In genomic region chr1:105332087-105332731, GRCm38 (mm10) we compare ENCODE assay signal across 24 mouse cellular contexts. TPM values are rescaled to one million over a fixed set of nuclear protein-coding genes. Genes with fewer than 3 reads are reported as not detected.
DNase-seq lines count a peak whose midpoint lies in the region; ATAC-seq lines count a peak whose summit lies in the region.
"Had no signal": no experiment of that assay in that cellular context is flagged by ENCODE, and none has a peak within 500 bp of the region (broad histone marks: within the 10 kb centered on the region; RNA-seq: fewer than 3 reads in every experiment).

No protein-coding gene starts in this region.

- no peak for ATAC-seq in kidney, embryonic 14.5 days (ENCODE audit: low FRiP score, low TSS enrichment)
- ATAC-seq in midbrain, embryonic 14.5 days (ENCODE audit: low FRiP score, low TSS enrichment), result no peak

- H3K36me3 ChIP-seq in kidney, embryonic 14.5 days (ENCODE audit: control insufficient read depth, insufficient read depth, low read length), result no peaks in the 10 kb centered on the region
- H3K36me3 ChIP-seq in midbrain, embryonic 14.5 days (ENCODE audit: control insufficient read depth, insufficient read depth, low read length), result no peaks in the 10 kb centered on the region
- H3K36me3 ChIP-seq: embryonic facial prominence, embryonic 10.5 days; limb, embryonic 10.5 days; liver, embryonic 13.5 days; lung, embryonic 15.5 days; neural tube, embryonic 12.5 days had no signal

- peak; percentile 60 for DNase-seq in kidney, adult 11 months
- peak; percentile 56 to 59 for DNase-seq in kidney, adult 8-10 months
- peak; percentile 57 for DNase-seq in kidney, postnatal 14 days
- DNase-seq in midbrain, embryonic 14.5 days, result no peak
- no peak for DNase-seq in left cerebral cortex, postnatal 25 days (ENCODE audit: low spot score in 2 of 2)
- no peak for DNase-seq in layer of hippocampus, postnatal 36 days
- DNase-seq in spleen, postnatal 10 days (ENCODE audit: low spot score in 2 of 2), result no peak
- DNase-seq: adrenal gland, postnatal 25 days; B cell, adult 2 months; cerebellum, adult 18-20 months; gastrocnemius, postnatal 10 days; heart, adult 2 months; heart, postnatal 36 days; liver, embryonic 13.5 days; thymus, postnatal 36 days had no signal

- no peaks in the 10 kb centered on the region for H3K4me1 ChIP-seq in kidney, embryonic 14.5 days (ENCODE audit: control insufficient read depth, insufficient read depth, low read length)
- H3K4me1 ChIP-seq in midbrain, embryonic 14.5 days (ENCODE audit: control insufficient read depth, insufficient read depth, low read length), result peaks cover 14% of the 10 kb centered on the region; the same call in 1 of the 2 replicates
- H3K4me1 ChIP-seq: embryonic facial prominence, embryonic 10.5 days; limb, embryonic 10.5 days; liver, embryonic 13.5 days; lung, embryonic 15.5 days; neural tube, embryonic 12.5 days had no signal

- no peak overlapping the region for H3K9ac ChIP-seq in kidney, embryonic 14.5 days (ENCODE audit: low read depth, low read length)
- no peak overlapping the region for H3K9ac ChIP-seq in midbrain, embryonic 14.5 days (replicated peaks; ENCODE audit: low read length)
- H3K9ac ChIP-seq: liver, embryonic 13.5 days; lung, embryonic 15.5 days; neural tube, embryonic 12.5 days had no signal

- no peaks in the 10 kb centered on the region for H3K27me3 ChIP-seq in kidney, embryonic 14.5 days (ENCODE audit: control insufficient read depth, insufficient read depth, low read length)
- H3K27me3 ChIP-seq in midbrain, embryonic 14.5 days (ENCODE audit: control insufficient read depth, insufficient read depth, low read length), result no peaks in the 10 kb centered on the region
- H3K27me3 ChIP-seq: liver, embryonic 13.5 days; lung, embryonic 15.5 days; neural tube, embryonic 12.5 days had no signal

- no peaks in the 10 kb centered on the region for H3K9me3 ChIP-seq in kidney, embryonic 14.5 days (ENCODE audit: control insufficient read depth, low read length)
- H3K9me3 ChIP-seq in midbrain, embryonic 14.5 days (ENCODE audit: control insufficient read depth, low read length), result no peaks in the 10 kb centered on the region
- H3K9me3 ChIP-seq: embryonic facial prominence, embryonic 10.5 days; limb, embryonic 10.5 days; liver, embryonic 13.5 days; lung, embryonic 15.5 days; neural tube, embryonic 12.5 days had no signal

- H3K4me3 ChIP-seq in kidney, embryonic 14.5 days (ENCODE audit: low read length), result no peak overlapping the region
- H3K4me3 ChIP-seq in midbrain, embryonic 14.5 days (replicated peaks; ENCODE audit: low read depth, low read length), result no peak overlapping the region
- H3K4me3 ChIP-seq: embryonic facial prominence, embryonic 10.5 days; heart, adult 2 months; layer of hippocampus, adult 2 months; limb, embryonic 10.5 days; liver, embryonic 13.5 days; lung, embryonic 15.5 days; neural tube, embryonic 12.5 days had no signal

- no peak overlapping the region for H3K27ac ChIP-seq in kidney, embryonic 14.5 days (ENCODE audit: low read depth, low read length)
- H3K27ac ChIP-seq in midbrain, embryonic 14.5 days (replicated peaks; ENCODE audit: low read depth, low read length), result peak overlapping the region; percentile 32; the same call in 1 of the 2 replicates
- H3K27ac ChIP-seq: embryonic facial prominence, embryonic 10.5 days; heart, adult 2 months; layer of hippocampus, adult 2 months; limb, embryonic 10.5 days; liver, embryonic 13.5 days; lung, embryonic 15.5 days; macrophage; neural tube, embryonic 12.5 days had no signal

- intact Hi-C loops in left cerebral cortex, postnatal 25 days (cut with DNase I), result no loop called here

- 91% methylated on average over 8 of the region's 8 CpGs for WGBS in kidney, embryonic 14.5 days
- WGBS in midbrain, embryonic 14.5 days, result 65% methylated on average over 8 of the region's 8 CpGs

- H3K4me2 ChIP-seq in kidney, embryonic 14.5 days (replicated peaks; ENCODE audit: low read depth, low read length), result no peak overlapping the region
- H3K4me2 ChIP-seq in midbrain, embryonic 14.5 days (ENCODE audit: low read length), result no peak overlapping the region
- H3K4me2 ChIP-seq: liver, embryonic 13.5 days; lung, embryonic 15.5 days; neural tube, embryonic 12.5 days had no signal

RNA-seq across cellular contexts. Expression of gene Rnf152, which starts 24.3 kb away (rescaled TPM):
- polyA plus RNA-seq in kidney, embryonic 14.5 days (2014; fragmentation: Nextera tagmentation; extraction: Ambion mirVana), result 0.51 and 0.99 TPM in 2 replicates
- polyA plus RNA-seq in midbrain, embryonic 14.5 days (2014; fragmentation: Nextera tagmentation; extraction: Ambion mirVana), result 25.7 and 28.9 TPM in 2 replicates
- total RNA-seq in left cerebral cortex, postnatal 25 days (2021), result 1 to 10 TPM; 8.7 to 9.4 TPM
- 1 to 10 TPM; 2.7 to 3.3 TPM for total RNA-seq in layer of hippocampus, postnatal 36 days (2021)
- total RNA-seq: common myeloid progenitor, adult 5-6 weeks; monocyte, adult 5-6 weeks had no signal
- polyA plus RNA-seq: macrophage had no signal

Comparison
In these comparisons a context has a peak if more than half of its experiments do, and no peak if none do; other contexts are left out.
1. DNase-seq: peak in kidney, adult 11 months (single experiment), kidney, adult 8-10 months (2 of 2) and kidney, postnatal 14 days (single experiment); none in midbrain, embryonic 14.5 days (single experiment), left cerebral cortex, postnatal 25 days (0 of 2), layer of hippocampus, postnatal 36 days (0 of 2) and spleen, postnatal 10 days (0 of 2).